Mouse (Mus musculus): ENCODE measurements around the gene Uqcc2. TPM values are rescaled to one million over a fixed set of nuclear protein-coding genes. Genes with fewer than 3 reads are reported as not detected.

Uqcc2 gene
- total and polyA plus RNA-seq, 3 experiments, result 176 to 329 TPM; not detected in 1

DNA sequence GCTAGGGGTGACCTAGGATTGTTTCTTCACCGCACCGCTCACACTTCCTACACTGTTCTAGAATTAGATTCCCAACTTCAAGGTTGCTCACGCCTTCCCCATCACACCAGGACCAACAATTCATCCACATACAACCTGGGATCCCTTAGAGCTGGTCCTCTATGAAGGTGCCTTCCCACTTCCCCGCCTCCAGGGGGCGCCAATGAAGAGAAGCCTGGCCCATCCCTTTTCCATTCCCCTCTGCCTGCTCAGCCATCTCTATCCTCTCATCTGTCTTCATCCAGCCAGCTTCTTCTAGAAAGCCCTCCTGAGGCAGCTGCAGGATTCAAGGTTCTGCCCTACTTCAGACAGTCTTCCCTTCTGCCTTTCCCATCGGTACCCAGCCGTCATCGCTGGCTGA is 17.7 kb upstream of the Uqcc2 start (continued):
- TF ChIP-seq TCF12 (IDR thresholded peaks at IDR 0.05; ENCODE audit: low read depth, low read length) (no peak), GABPA (IDR thresholded peaks at IDR 0.05; ENCODE audit: low read depth, low read length) (no peak), RAD21 (IDR thresholded peaks at IDR 0.05; ENCODE audit: low read depth, low read length) (peak; percentile 36), MYC (IDR thresholded peaks at IDR 0.05; ENCODE audit: low read depth, low read length) (no peak), ZKSCAN1 (IDR thresholded peaks at IDR 0.05; ENCODE audit: low read depth, low read length) (no peak), ELF1 (IDR thresholded peaks at IDR 0.05; ENCODE audit: low read depth, low read length) (no peak), E2F4 (IDR thresholded peaks at IDR 0.05; ENCODE audit: borderline replicate concordance, low read depth, low read length) (no peak), SMC3 (IDR thresholded peaks at IDR 0.05; ENCODE audit: low read depth, low read length) (peak; percentile 60), MXI1 (IDR thresholded peaks at IDR 0.05; ENCODE audit: low read depth, low read length) (no peak)

DNA sequence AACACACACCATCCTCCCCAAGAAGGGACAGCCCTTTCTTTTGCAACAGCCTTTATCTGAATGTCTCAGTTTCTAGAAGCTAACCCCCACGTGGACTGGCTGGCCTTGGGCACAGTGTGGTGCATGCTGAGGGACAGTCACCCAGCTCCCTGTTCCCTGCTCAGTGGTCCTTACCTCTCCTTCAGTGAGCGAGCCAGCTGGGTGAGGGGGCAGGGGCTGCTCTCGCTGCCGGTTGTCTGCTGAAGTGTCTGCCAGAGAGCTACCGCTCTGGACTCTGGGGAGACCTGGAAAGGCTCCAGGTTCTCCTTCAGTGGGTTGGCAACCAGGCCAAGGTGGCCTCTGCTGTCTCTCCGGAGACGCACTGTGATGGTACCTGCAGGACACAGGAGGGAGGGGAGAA is 17.2 kb upstream of the Uqcc2 start:
- H3K4me3 ChIP-seq (ENCODE audit: control insufficient read depth in 1 of 2, insufficient read depth in 1 of 2, low read depth in 2 of 2, low read length in 2 of 2), result no peak overlapping the region
- no peak overlapping the region for H3K27ac ChIP-seq (ENCODE audit: control insufficient read depth, low read depth, low read length)
- H3K79me2 ChIP-seq (ENCODE audit: control insufficient read depth, insufficient read depth, low read length, poor library complexity), result no peaks in the 10 kb centered on the region
- H3K27me3 ChIP-seq (ENCODE audit: control insufficient read depth in 1 of 2, insufficient read depth in 2 of 2, low read length in 2 of 2), result no peaks in the 10 kb centered on the region
- H3K9ac ChIP-seq (ENCODE audit: control insufficient read depth, low read depth, low read length, poor library complexity, severe bottlenecking), result no peak overlapping the region
- no peak for TF ChIP-seq MAZ (IDR thresholded peaks at IDR 0.05; ENCODE audit: low read depth, low read length)
- no peak for TF ChIP-seq ELF1 (IDR thresholded peaks at IDR 0.05; ENCODE audit: low read depth, low read length)
- TF ChIP-seq USF2 (IDR thresholded peaks at IDR 0.05; ENCODE audit: borderline replicate concordance in 1 of 2, insufficient read depth in 1 of 2, low read depth in 1 of 2, low read length in 2 of 2), result no peak
- no peak for TF ChIP-seq ZMIZ1 (IDR thresholded peaks at IDR 0.05; ENCODE audit: low read depth, low read length)
- TF ChIP-seq MYC (IDR thresholded peaks at IDR 0.05; ENCODE audit: low read depth, low read length), result no peak
- TF ChIP-seq MAX (IDR thresholded peaks at IDR 0.05; ENCODE audit: low read length), result no peak
- peaks cover 7 to 23% of the 10 kb centered on the region in 2 experiments; a peak in 3 of 4 replicates for H3K4me1 ChIP-seq (ENCODE audit: control insufficient read depth in 1 of 2, insufficient read depth in 2 of 2, low read length in 2 of 2)
- DNase-seq (ENCODE audit: low read depth, low spot score), result no peak
- H3K36me3 ChIP-seq (ENCODE audit: control insufficient read depth in 1 of 2, insufficient read depth in 2 of 2, low read length in 2 of 2), result peaks cover 0 to 17% of the 10 kb centered on the region in 2 experiments; a peak in 2 of 4 replicates
- no peaks in the 10 kb centered on the region for H3K9me3 ChIP-seq (replicated peaks; ENCODE audit: insufficient read depth, low read length)

DNA sequence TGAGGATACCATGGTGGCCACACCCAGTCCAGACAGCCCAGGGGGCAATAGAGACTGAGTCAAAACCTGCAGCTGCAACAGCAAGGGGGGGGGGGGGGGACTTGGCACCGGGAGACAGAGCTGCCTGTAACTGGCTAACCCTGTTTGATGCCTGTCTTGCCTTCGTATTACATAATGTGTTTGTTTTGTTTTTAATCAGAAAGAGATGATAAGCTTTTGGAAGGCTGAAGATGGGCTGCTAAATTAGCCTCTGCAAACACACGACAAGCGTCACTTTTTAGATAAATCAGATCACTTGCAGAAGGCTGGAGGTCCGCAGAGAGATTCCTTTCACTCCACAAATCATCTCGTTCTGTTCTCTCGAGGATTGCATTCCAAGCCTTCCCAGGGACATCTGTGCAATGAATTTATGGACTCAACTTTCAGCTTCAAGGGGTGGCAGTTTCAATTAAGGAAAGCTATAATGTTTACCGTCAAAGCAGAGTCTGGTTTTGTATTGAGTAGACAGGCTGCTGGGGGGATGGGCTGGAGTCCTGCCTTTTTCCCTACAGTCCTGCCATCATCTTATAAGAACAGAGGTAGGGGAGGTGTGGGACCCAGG is 12.7 kb upstream of the Uqcc2 start:
- Histone ChIP-seq H3K9ac (ENCODE audit: control insufficient read depth, low read depth, low read length, poor library complexity, severe bottlenecking) (no peak overlapping the region), H3K4me1 (ENCODE audit: control insufficient read depth in 1 of 2, insufficient read depth in 2 of 2, low read length in 2 of 2) (peaks cover 0 to 8% of the 10 kb centered on the region in 2 experiments; a peak in 2 of 4 replicates), H3K4me3 (ENCODE audit: control insufficient read depth in 1 of 2, insufficient read depth in 1 of 2, low read depth in 2 of 2, low read length in 2 of 2) (peak overlapping the region in 1 of 2 experiments; percentile 26; a peak in 2 of 4 replicates), H3K9me3 (replicated peaks; ENCODE audit: insufficient read depth, low read length) (no peaks in the 10 kb centered on the region), H3K27me3 (ENCODE audit: control insufficient read depth in 1 of 2, insufficient read depth in 2 of 2, low read length in 2 of 2) (peaks cover 0 to 2% of the 10 kb centered on the region in 2 experiments; a peak in 1 of 4 replicates), H3K79me2 (ENCODE audit: control insufficient read depth, insufficient read depth, low read length, poor library complexity) (no peaks in the 10 kb centered on the region), H3K36me3 (ENCODE audit: control insufficient read depth in 1 of 2, insufficient read depth in 2 of 2, low read length in 2 of 2) (peaks cover 0 to 4% of the 10 kb centered on the region in 2 experiments; a peak in 2 of 4 replicates), H3K27ac (ENCODE audit: control insufficient read depth, low read depth, low read length) (no peak overlapping the region)
- DNase-seq (ENCODE audit: low read depth, low spot score), result no peak
- TF ChIP-seq USF1 (IDR thresholded peaks at IDR 0.05; ENCODE audit: low read depth, low read length) (no peak), MAFK (IDR thresholded peaks at IDR 0.05; ENCODE audit: borderline replicate concordance, low read depth, low read length) (no peak), NRF1 (IDR thresholded peaks at IDR 0.05; ENCODE audit: insufficient read depth, low read depth, low read length, poor library complexity, severe bottlenecking) (no peak), ZC3H11A (IDR thresholded peaks at IDR 0.05; ENCODE audit: low read depth, low read length) (no peak), ETS1 (IDR thresholded peaks at IDR 0.05; ENCODE audit: low read depth, low read length) (no peak), SMC3 (IDR thresholded peaks at IDR 0.05; ENCODE audit: low read depth, low read length) (no peak), RAD21 (IDR thresholded peaks at IDR 0.05; ENCODE audit: low read depth, low read length) (no peak)

Data from MEL (cell line).